Mouse (Mus musculus) midbrain, embryonic 10.5 days (tissue): ENCODE data around the gene Rasgrp3. TPM values are rescaled to one million over a fixed set of nuclear protein-coding genes. Genes with fewer than 3 reads are reported as not detected.
A peak's percentile ranks its signal among the peaks of the same experiment; 100 is the strongest.

ENCODE experiments used
- DNase-seq: peaks from one replicate; pipeline ENCODE4 v3.0.0-alpha.2; 2017; ENCODE audit warnings: low spot score
- H3K27ac ChIP-seq: fragments of 300-500 bp; sonication (generic); replicated peaks from 2 replicates; pipeline ENCODE4 v1.5.1; 2016; ENCODE audit warnings: mild to moderate bottlenecking
- H3K27me3 ChIP-seq: fragments of 300-500 bp; sonication (generic); 2 replicates; pipeline ENCODE4 v1.6.1; 2016; ENCODE audit warnings: low read depth, mild to moderate bottlenecking; ENCODE audit not compliant: poor library complexity, severe bottlenecking
- H3K36me3 ChIP-seq: fragments of 300-500 bp; sonication (generic); 2 replicates; pipeline ENCODE4 v1.6.1; 2016; ENCODE audit warnings: mild to moderate bottlenecking, moderate library complexity
- H3K4me1 ChIP-seq: fragments of 300-500 bp; sonication (generic); 2 replicates; pipeline ENCODE4 v1.6.1; 2016
- H3K4me3 ChIP-seq: fragments of 300-500 bp; sonication (generic); 2 replicates; pipeline ENCODE4 v1.5.1; 2016; ENCODE audit warnings: mild to moderate bottlenecking, moderate library complexity
- H3K9me3 ChIP-seq: fragments of 300-500 bp; sonication (generic); replicated peaks from 2 replicates; pipeline ENCODE4 v1.6.1; 2016; ENCODE audit warnings: mild to moderate bottlenecking
- WGBS: fragments of 180-500 bp; shearing (Covaris S2); methylation state at CpG from one replicate; pipeline ENCODE4 v1.1.7; 2016; 5-methylcytosine and 5-hydroxymethylcytosine counted together
- polyA plus RNA-seq: library from polyadenylated mRNA; unstranded; fragments of >200 nt; fragmentation: Nextera tagmentation; extraction: Ambion mirVana; gene quantifications from 2 replicates; pipeline ENCODE4 v1.2.1, GENCODE M21; 2016

The Rasgrp3 gene
- polyA plus RNA-seq, 1 experiment from 2014 or later = 7.5 TPM

DNA sequence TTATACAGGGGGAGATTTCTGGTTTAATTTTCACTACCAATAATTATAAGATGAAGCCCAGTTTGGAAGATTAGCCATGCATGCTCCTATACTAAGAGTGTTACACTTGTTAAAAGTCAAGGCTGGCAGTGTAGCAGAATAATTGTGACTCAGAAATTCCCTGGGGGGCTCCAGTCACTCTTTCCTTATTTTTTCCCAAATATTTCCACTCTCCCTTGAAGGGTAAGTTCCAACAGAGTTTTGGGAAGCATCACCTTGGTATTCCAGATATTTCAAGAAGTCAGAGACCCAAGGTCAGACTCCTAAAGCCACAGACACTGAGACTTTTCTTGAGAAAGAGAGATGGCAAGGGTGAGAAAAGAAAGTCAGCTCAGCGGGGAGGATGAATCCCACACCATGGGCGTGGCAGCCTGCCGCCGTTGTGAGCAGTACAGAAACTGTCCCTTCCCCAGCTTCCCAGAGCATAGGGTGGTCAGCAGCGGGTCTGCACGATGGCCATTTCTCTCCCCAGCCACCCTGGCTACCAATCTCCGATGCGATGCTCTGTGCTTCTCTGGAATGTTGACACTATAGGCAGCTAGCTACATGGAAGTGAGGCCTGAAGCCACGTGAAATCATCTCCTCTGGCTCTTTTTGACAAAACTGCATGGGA lies 28.8 kb downstream of the Rasgrp3 start:
- Histone ChIP-seq H3K36me3 (no peaks in the 10 kb centered on the region), H3K27ac (no peak overlapping the region), H3K4me1 (peaks cover 12% of the 10 kb centered on the region), H3K4me3 (no peak overlapping the region), H3K27me3 (0 out of 2 replicates have a peak, but pooled peaks cover 12% of the 10 kb centered on the region), H3K9me3 (no peaks in the 10 kb centered on the region)
- WGBS = 14% methylated on average over 9 of the region's 9 CpGs
- DNase-seq = peak; percentile 14

DNA sequence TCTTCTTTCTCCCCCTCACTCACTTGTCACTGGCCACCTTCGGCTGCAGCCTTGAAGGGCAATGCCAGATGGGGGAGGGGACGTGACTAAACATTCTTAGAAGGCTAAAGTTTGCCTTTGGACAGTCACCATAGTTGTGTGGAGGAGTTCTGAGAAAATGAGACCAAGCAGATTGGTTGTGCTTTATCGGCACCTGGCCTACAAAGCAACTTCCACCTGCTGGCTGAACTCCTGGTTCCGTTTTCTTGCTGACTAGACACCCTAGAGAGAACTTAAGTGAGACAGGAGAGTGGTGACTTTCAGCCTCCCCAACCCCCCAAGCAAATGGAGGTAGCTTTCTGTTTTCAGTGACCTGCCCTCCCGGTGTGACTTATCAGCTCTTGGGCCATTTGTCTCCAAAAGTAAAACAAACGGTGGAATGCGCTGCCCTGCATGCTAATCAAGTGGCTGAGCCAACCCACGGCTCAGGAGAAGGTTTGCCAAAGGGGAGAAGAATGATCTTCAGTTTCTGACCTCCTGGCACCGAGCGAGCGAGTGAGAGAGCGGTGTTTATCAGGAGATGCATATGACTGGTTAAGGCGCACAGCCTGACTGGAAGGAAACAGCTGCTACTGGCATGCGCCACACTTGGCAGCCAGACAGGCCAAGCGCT lies 29.4 kb downstream of the Rasgrp3 start:
- Histone ChIP-seq H3K27me3 (0 out of 2 replicates have a peak, but pooled peaks cover 12% of the 10 kb centered on the region), H3K4me1 (peaks cover 12% of the 10 kb centered on the region), H3K36me3 (no peaks in the 10 kb centered on the region), H3K9me3 (no peaks in the 10 kb centered on the region), H3K4me3 (peak overlapping the region; percentile 26; the same call in 1 of the 2 replicates), H3K27ac (no peak overlapping the region)
- DNase-seq = peak; percentile 30
- WGBS = 18% methylated on average over 15 of the region's 15 CpGs

DNA sequence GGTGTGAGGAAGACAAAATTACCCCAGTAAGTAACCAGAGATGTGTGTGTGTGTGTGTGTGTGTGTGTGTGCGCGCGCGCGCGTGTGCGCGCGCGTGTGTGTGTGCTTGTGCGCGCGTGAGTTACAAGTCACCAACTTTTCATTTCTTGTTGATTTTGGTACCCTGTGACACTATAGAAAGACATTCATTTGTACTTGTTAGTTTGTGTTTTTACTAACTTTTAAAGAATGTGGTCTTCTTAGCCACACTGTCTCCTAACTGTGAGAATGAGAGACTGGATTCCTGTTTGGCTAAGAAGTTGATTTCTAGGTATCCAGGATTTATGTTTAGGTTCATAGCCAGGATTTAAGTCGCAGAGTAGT lies 29.9 kb downstream of the Rasgrp3 start:
- 62% methylated on average over 14 of the region's 14 CpGs for WGBS
- Histone ChIP-seq H3K9me3 (no peaks in the 10 kb centered on the region), H3K27me3 (0 out of 2 replicates have a peak, but pooled peaks cover 12% of the 10 kb centered on the region), H3K4me3 (peak overlapping the region; percentile 26; the same call in 1 of the 2 replicates), H3K36me3 (no peaks in the 10 kb centered on the region), H3K4me1 (peaks cover 12% of the 10 kb centered on the region), H3K27ac (no peak overlapping the region)
- DNase-seq = no peak

DNA sequence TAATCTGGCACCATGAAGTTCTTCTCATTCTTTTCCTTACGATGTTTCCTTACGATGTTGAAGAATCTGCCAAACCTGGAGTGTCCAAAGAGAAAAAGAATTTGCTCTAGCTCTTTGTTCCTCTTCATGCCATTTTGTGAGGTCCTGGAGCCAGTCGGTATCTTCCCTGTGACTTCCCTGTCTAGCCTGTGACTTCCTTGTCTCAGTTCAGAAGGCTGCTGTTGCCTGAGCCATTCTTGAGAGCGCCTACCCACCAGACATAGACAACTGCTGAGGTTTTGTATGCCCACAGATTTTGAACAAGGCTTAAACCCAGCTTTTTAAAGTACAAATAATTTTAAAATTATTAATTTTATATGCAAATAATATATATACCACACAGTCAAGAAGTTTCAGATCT lies 31.3 kb downstream of the Rasgrp3 start:
- WGBS = 90% methylated on average over 4 of the region's 4 CpGs
- Histone ChIP-seq H3K9me3 (no peaks in the 10 kb centered on the region), H3K4me1 (peaks cover 12% of the 10 kb centered on the region), H3K36me3 (no peaks in the 10 kb centered on the region), H3K4me3 (no peak overlapping the region), H3K27ac (no peak overlapping the region), H3K27me3 (0 out of 2 replicates have a peak, but pooled peaks cover 12% of the 10 kb centered on the region)
- DNase-seq = no peak

DNA sequence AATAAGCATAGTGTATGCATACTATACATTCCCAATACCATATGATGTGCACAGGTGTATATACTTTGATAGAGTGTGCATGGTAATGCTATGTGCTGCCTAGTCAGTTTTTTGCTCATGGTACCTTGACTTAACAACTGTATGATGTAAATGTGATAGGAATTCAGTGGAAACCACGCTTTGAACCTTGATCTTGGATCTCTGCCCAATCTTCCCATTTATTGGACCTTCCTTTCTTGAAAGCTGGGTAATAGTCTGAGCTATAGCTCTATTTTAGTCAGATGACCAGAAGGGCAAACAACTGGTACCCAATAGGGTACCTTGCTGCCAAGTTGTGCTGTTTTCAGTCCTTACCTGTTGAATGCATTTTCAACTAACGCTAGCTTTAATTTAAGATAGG lies 31.8 kb downstream of the Rasgrp3 start:
- DNase-seq = no peak
- no peaks in the 10 kb centered on the region for H3K9me3 ChIP-seq
- no peaks in the 10 kb centered on the region for H3K36me3 ChIP-seq
- H3K27me3 ChIP-seq = 0 out of 2 replicates have a peak, but pooled peaks cover 12% of the 10 kb centered on the region
- H3K4me1 ChIP-seq = peaks cover 12% of the 10 kb centered on the region
- H3K4me3 ChIP-seq = no peak overlapping the region
- H3K27ac ChIP-seq = no peak overlapping the region
- WGBS = 91% methylated on average over 2 of the region's 2 CpGs

DNA sequence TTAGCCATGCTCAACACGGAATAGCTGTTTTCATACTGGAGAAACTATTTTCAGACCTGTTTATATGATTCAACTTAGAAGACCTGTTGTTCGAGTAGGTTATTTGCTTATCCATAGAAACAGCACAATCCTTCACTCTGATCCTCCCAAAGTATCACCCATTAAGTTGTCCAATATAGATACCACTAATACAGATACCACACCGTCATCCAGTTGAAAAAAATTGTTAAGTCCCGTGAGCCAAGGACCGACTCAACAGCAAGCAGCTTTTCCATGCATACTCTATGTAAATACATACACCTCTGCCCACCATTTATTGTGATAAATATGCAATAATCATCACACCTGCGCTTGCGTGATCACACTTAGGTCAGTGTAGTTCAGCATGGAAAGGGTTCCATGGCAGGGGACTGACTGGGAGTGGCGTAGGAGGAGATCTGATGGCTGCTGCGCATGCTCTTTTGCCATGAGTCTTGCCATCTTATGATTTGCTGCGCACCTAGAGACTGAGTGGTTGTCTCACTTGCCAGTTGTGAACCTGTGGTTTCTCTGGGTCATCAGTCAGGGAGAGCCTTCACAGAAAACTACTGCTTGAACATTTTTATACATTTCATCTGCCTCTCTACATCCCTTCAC lies 32.9 kb downstream of the Rasgrp3 start:
- no peaks in the 10 kb centered on the region for H3K9me3 ChIP-seq
- 0 out of 2 replicates have a peak, but pooled peaks cover 12% of the 10 kb centered on the region for H3K27me3 ChIP-seq
- H3K4me3 ChIP-seq = no peak overlapping the region
- H3K27ac ChIP-seq = no peak overlapping the region
- DNase-seq = no peak
- H3K36me3 ChIP-seq = no peaks in the 10 kb centered on the region
- peaks cover 12% of the 10 kb centered on the region for H3K4me1 ChIP-seq
- 94% methylated on average over 10 of the region's 10 CpGs for WGBS

DNA sequence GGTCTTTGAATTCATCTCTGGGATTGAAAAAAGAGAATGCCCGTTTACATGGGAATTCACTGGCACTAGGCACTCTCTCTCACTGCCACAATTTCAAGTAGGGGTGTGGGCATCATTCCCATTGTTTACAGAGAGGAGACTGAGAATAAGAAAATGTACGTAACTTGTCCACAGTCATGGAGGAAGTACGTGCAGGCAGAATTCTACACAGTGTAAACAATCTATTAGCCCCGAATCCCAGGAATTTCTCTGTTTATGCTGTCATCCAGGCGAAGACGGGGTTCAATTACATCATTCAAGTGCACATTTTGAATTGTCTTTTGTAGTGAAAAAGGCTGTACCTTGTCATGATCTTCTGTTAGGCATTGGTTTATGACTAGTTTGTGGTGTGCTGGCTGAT lies 34.6 kb downstream of the Rasgrp3 start:
- H3K4me3 ChIP-seq = no peak overlapping the region
- H3K27ac ChIP-seq = no peak overlapping the region
- 82% methylated on average over 6 of the region's 6 CpGs for WGBS
- H3K9me3 ChIP-seq = no peaks in the 10 kb centered on the region
- 0 out of 2 replicates have a peak, but pooled peaks cover 4% of the 10 kb centered on the region for H3K27me3 ChIP-seq
- no peaks in the 10 kb centered on the region for H3K36me3 ChIP-seq
- H3K4me1 ChIP-seq = peaks cover 2% of the 10 kb centered on the region
- DNase-seq = no peak

DNA sequence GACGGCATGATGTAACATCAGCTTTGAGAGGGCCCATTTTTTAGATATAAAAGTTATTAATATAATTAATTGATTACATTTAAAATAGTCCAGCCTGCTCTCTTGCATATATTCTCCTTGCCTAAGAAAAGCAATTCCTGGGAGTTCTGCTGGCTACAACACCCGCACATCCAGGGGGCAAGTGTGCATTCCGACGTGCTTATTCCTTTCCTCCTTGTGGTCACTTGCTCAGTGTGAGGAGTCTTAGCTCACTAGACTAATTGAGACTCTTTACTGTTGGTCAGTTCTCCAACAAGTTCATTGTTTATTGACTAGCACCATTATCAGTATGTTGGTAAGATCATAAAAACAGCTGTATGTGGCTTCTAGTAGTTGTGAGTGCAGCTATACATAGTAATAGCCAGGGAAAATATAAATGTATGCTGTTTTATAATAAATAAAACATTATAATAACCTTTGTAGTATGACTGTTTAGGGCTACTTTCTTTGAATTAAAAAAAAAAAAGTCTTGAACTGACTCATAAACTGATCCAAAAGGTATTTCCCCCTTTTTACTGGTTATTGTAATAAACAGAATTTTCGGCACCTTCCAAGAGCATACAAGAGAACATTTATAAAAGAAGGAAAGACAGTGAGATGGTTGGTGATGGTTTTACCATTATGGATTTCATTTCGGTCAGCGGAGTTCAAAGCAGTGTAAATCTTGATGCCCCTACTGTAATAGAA lies 35.4 kb downstream of the Rasgrp3 start:
- no peaks in the 10 kb centered on the region for H3K36me3 ChIP-seq
- H3K4me3 ChIP-seq = no peak overlapping the region
- DNase-seq = no peak
- no peaks in the 10 kb centered on the region for H3K9me3 ChIP-seq
- WGBS = 93% methylated on average over 7 of the region's 7 CpGs
- no peak overlapping the region for H3K27ac ChIP-seq
- H3K27me3 ChIP-seq = no peaks in the 10 kb centered on the region
- no peaks in the 10 kb centered on the region for H3K4me1 ChIP-seq

DNA sequence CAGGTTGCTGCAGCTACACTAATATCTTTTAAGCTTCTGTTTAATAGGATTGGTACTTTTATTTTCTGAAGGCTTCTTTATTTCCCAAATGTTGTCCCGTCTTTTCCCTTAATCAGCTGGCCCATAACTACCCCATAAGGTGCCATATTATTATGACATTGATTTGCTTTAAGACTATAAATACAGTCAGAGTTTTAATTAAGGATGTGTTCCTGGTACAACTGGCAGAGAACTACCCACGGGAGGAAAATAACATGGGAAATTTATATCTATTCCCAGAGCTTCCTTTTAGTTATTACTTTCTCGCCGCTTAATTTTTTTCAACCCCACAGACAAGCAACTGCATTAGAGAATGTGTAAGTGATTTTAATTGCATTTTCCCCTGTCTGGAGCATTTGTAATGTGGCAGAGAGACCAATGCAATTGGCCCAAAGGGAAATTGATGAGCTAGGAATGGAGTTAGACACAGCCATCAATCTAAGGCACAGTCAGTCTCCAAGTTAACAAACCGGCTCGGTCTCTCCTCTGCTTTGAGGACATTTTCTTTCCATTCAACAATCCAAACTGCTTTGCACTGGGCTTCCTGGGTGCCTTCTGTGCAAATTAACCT lies 36.1 kb downstream of the Rasgrp3 start:
- Histone ChIP-seq H3K4me3 (no peak overlapping the region), H3K36me3 (no peaks in the 10 kb centered on the region), H3K4me1 (no peaks in the 10 kb centered on the region), H3K27me3 (no peaks in the 10 kb centered on the region), H3K27ac (no peak overlapping the region), H3K9me3 (no peaks in the 10 kb centered on the region)
- DNase-seq = no peak
- WGBS = 95% methylated on average over 6 of the region's 6 CpGs

DNA sequence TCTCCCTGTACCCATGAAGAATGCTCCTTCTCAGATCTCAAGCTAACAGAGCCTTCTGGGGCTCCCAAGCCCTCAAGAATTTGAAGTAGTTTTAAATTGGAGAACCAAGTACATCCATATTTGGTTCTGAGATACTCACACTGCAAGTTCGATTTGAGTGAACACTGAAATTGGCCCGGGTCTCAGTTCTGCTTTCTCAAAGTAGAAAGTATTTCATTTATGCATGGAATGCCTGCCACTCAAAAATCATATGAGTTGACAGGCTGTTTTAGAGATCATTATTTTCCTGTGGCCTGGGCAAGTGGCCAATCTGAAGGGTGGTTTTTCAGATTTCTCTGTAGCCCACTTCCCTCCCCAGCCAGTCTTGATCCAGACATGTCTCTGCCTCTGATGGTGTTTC lies 36.7 kb downstream of the Rasgrp3 start:
- Histone ChIP-seq H3K27ac (no peak overlapping the region), H3K9me3 (no peaks in the 10 kb centered on the region), H3K4me1 (no peaks in the 10 kb centered on the region), H3K4me3 (no peak overlapping the region), H3K27me3 (no peaks in the 10 kb centered on the region), H3K36me3 (no peaks in the 10 kb centered on the region)
- DNase-seq = no peak
- 87% methylated on average over 2 of the region's 2 CpGs for WGBS

DNA sequence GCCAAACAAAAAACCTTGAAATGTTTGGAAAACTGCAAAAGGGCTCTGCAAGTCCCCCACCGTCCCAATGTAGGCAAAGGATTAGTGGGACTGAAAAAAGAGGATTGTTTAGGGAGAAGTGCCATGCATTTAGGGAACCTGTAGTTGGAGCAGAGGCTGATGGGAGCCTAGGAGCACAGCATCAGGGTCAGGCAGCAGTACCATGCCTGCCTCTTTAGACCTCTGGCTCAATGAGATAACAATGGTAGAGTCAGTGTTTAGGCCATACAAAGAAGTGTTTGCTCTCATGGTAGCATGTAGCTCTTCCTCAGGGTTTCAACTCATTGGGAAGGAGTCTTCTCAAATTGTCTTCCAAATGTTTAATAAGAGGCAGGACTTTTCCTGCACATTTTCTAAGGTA lies 40.3 kb downstream of the Rasgrp3 start:
- H3K9me3 ChIP-seq = no peaks in the 10 kb centered on the region
- no peak overlapping the region for H3K4me3 ChIP-seq
- DNase-seq = no peak
- no peaks in the 10 kb centered on the region for H3K27me3 ChIP-seq
- no peaks in the 10 kb centered on the region for H3K4me1 ChIP-seq
- 45% methylated on average over 1 of the region's 1 CpGs for WGBS
- H3K36me3 ChIP-seq = no peaks in the 10 kb centered on the region
- no peak overlapping the region for H3K27ac ChIP-seq

DNA sequence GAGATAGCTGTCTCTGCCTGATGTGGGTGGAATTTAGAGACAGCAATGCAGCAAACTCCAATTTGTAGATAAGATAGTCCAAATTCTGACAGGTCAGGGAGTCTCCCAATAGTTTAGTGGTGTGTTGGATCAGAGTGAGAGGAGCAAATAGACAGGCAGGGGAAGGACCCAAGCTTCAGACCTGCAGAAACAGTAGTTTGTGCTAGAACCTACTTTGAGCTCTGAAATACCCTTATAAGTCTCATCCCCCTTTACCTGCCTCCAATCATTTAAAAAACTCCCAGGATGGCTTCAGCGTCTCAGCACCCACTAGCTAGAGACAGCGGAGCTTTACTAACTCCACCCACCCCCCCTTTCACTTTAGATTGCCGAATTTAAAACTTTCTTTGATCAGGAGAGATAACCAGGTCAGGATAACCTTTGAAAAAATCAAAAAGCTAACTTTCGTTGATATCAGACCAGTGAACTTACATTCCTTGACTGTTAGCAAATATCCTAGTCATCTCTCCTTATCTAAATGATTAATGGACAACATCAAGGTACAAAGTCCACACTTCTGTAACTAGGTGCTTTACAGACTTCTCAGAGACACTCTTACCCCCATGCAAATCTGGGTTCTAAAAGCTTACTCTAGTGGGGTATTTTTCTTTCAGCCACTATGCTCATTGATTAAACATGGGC lies 41.2 kb downstream of the Rasgrp3 start:
- no peak overlapping the region for H3K27ac ChIP-seq
- no peaks in the 10 kb centered on the region for H3K36me3 ChIP-seq
- H3K4me1 ChIP-seq = no peaks in the 10 kb centered on the region
- DNase-seq = no peak
- no peaks in the 10 kb centered on the region for H3K27me3 ChIP-seq
- 87% methylated on average over 4 of the region's 4 CpGs for WGBS
- no peak overlapping the region for H3K4me3 ChIP-seq
- no peaks in the 10 kb centered on the region for H3K9me3 ChIP-seq
